Mouse (Mus musculus) heart, embryonic 16.5 days (tissue): ENCODE results near the gene Tnfrsf14. TPM values are rescaled to one million over a fixed set of nuclear protein-coding genes. Genes with fewer than 3 reads are reported as not detected.

Source experiments
- ATAC-seq: fragments of 200-750 bp; cut with Nextera tagmentation; replicated peaks from 2 replicates; pipeline ENCODE4 v1.8.0; 2017; ENCODE audit warnings: moderate number of reproducible peaks; ENCODE audit not compliant: insufficient read depth, low FRiP score; ENCODE audit errors: extremely low read depth
- H3K27ac ChIP-seq: fragments of 300-500 bp; sonication (generic); 2 replicates; pipeline ENCODE4 v1.5.1; 2014; ENCODE audit warnings: mild to moderate bottlenecking, low read length, control low read depth, moderate library complexity
- H3K27me3 ChIP-seq: fragments of 300-500 bp; sonication (generic); 2 replicates; pipeline ENCODE4 v1.6.1; 2014; ENCODE audit warnings: low read length, mixed read lengths; ENCODE audit not compliant: control insufficient read depth, insufficient read depth
- H3K36me3 ChIP-seq: fragments of 300-500 bp; sonication (generic); 2 replicates; pipeline ENCODE4 v1.6.1; 2014; ENCODE audit not compliant: control insufficient read depth, insufficient read depth
- H3K4me1 ChIP-seq: fragments of 300-500 bp; sonication (generic); 2 replicates; pipeline ENCODE4 v1.6.1; 2014; ENCODE audit warnings: low read length, mixed read lengths; ENCODE audit not compliant: control insufficient read depth, insufficient read depth
- H3K4me2 ChIP-seq: fragments of 300-500 bp; sonication (generic); 2 replicates; pipeline ENCODE4 v1.6.1; 2014; ENCODE audit warnings: low read depth, mild to moderate bottlenecking, control low read depth, low read length
- H3K4me3 ChIP-seq: fragments of 300-500 bp; sonication (generic); 2 replicates; pipeline ENCODE4 v1.5.1; 2014; ENCODE audit warnings: mild to moderate bottlenecking, control low read depth, low read length
- H3K9ac ChIP-seq: fragments of 300-500 bp; sonication (generic); 2 replicates; pipeline ENCODE4 v1.6.1; 2014; ENCODE audit warnings: low read length, control low read depth
- H3K9me3 ChIP-seq: fragments of 300-500 bp; sonication (generic); replicated peaks from 2 replicates; pipeline ENCODE4 v1.6.1; 2016; ENCODE audit warnings: low read length; ENCODE audit not compliant: control insufficient read depth
- WGBS: fragments of 180-500 bp; shearing (Covaris S2); extraction: QIAGEN DNeasy Blood & Tissue Kit; methylation state at CpG from one replicate; pipeline ENCODE4 v1.1.7; 2014; 5-methylcytosine and 5-hydroxymethylcytosine counted together
- polyA plus RNA-seq: library from polyadenylated mRNA; unstranded; fragments of >200 nt; fragmentation: Nextera tagmentation; extraction: Ambion mirVana; gene quantifications from 2 replicates; pipeline ENCODE4 v1.2.1, GENCODE M21; 2015

Gene Tnfrsf14
- polyA plus RNA-seq, 1 experiment from 2014 or later: 1.3 TPM

- Histone ChIP-seq H3K36me3 (no peaks in the 10 kb centered on the region), H3K9ac (no peak overlapping the region), H3K27ac (no peak overlapping the region), H3K4me3 (no peak overlapping the region), H3K4me1 (peaks cover 6% of the 10 kb centered on the region), H3K9me3 (no peaks in the 10 kb centered on the region), H3K27me3 (no peaks in the 10 kb centered on the region), H3K4me2 (no peak overlapping the region)
- ATAC-seq: no peak
- 77% methylated on average over 10 of the region's 10 CpGs for WGBS
Measured at GRCm38 (mm10) chr4:154942632-154943322, 14.4 kb upstream of the Tnfrsf14 start.

- no peaks in the 10 kb centered on the region for H3K36me3 ChIP-seq
- H3K9ac ChIP-seq: no peak overlapping the region
- no peaks in the 10 kb centered on the region for H3K9me3 ChIP-seq
- no peak for ATAC-seq
- H3K4me1 ChIP-seq: peaks cover 6% of the 10 kb centered on the region
- H3K4me3 ChIP-seq: no peak overlapping the region
- no peak overlapping the region for H3K27ac ChIP-seq
- no peak overlapping the region for H3K4me2 ChIP-seq
- no peaks in the 10 kb centered on the region for H3K27me3 ChIP-seq
- WGBS: 79% methylated on average over 5 of the region's 5 CpGs
Measured at GRCm38 (mm10) chr4:154941831-154942230, 13.5 kb upstream of the Tnfrsf14 start.

- Histone ChIP-seq H3K4me1 (no peaks in the 10 kb centered on the region), H3K36me3 (no peaks in the 10 kb centered on the region), H3K9ac (no peak overlapping the region), H3K4me3 (no peak overlapping the region), H3K27me3 (no peaks in the 10 kb centered on the region), H3K27ac (no peak overlapping the region), H3K4me2 (no peak overlapping the region), H3K9me3 (no peaks in the 10 kb centered on the region)
- 89% methylated on average over 2 of the region's 2 CpGs for WGBS
- ATAC-seq: no peak
Measured at GRCm38 (mm10) chr4:154940156-154940555, 11.8 kb upstream of the Tnfrsf14 start.

- WGBS: 71% methylated on average over 1 of the region's 1 CpGs
- 0 out of 2 replicates have a peak, but pooled peaks cover 2% of the 10 kb centered on the region for H3K27me3 ChIP-seq
- H3K4me1 ChIP-seq: no peaks in the 10 kb centered on the region
- no peak overlapping the region for H3K4me3 ChIP-seq
- H3K27ac ChIP-seq: no peak overlapping the region
- ATAC-seq: no peak
- no peaks in the 10 kb centered on the region for H3K36me3 ChIP-seq
- no peak overlapping the region for H3K4me2 ChIP-seq
- no peaks in the 10 kb centered on the region for H3K9me3 ChIP-seq
- H3K9ac ChIP-seq: no peak overlapping the region
Measured at GRCm38 (mm10) chr4:154937746-154938145, 9.4 kb upstream of the Tnfrsf14 start.

- Histone ChIP-seq H3K9ac (no peak overlapping the region), H3K4me1 (no peaks in the 10 kb centered on the region), H3K27ac (no peak overlapping the region), H3K27me3 (0 out of 2 replicates have a peak, but pooled peaks cover 2% of the 10 kb centered on the region), H3K4me3 (no peak overlapping the region), H3K36me3 (no peaks in the 10 kb centered on the region), H3K4me2 (no peak overlapping the region), H3K9me3 (no peaks in the 10 kb centered on the region)
- WGBS: 58% methylated on average over 8 of the region's 8 CpGs
- no peak for ATAC-seq
Measured at GRCm38 (mm10) chr4:154936542-154937255, 8.3 kb upstream of the Tnfrsf14 start.

GRCm38 (mm10) chr4:154935788-154936187 is 7.4 kb upstream of the Tnfrsf14 start:
- ATAC-seq: no peak
- Histone ChIP-seq H3K4me3 (no peak overlapping the region), H3K36me3 (no peaks in the 10 kb centered on the region), H3K4me2 (no peak overlapping the region), H3K4me1 (no peaks in the 10 kb centered on the region), H3K27me3 (0 out of 2 replicates have a peak, but pooled peaks cover 2% of the 10 kb centered on the region), H3K9ac (no peak overlapping the region), H3K27ac (no peak overlapping the region), H3K9me3 (no peaks in the 10 kb centered on the region)
- WGBS: 69% methylated on average over 7 of the region's 7 CpGs

GRCm38 (mm10) chr4:154934800-154935199 is 6.4 kb upstream of the Tnfrsf14 start:
- Histone ChIP-seq H3K9me3 (no peaks in the 10 kb centered on the region), H3K36me3 (no peaks in the 10 kb centered on the region), H3K4me3 (no peak overlapping the region), H3K4me1 (no peaks in the 10 kb centered on the region), H3K27me3 (0 out of 2 replicates have a peak, but pooled peaks cover 2% of the 10 kb centered on the region), H3K27ac (no peak overlapping the region), H3K4me2 (no peak overlapping the region), H3K9ac (no peak overlapping the region)
- 81% methylated on average over 2 of the region's 2 CpGs for WGBS
- no peak for ATAC-seq

GRCm38 (mm10) chr4:154933306-154933907 is 5.0 kb upstream of the Tnfrsf14 start:
- WGBS: 41% methylated on average over 13 of the region's 13 CpGs
- Histone ChIP-seq H3K27ac (no peak overlapping the region), H3K9ac (no peak overlapping the region), H3K27me3 (0 out of 2 replicates have a peak, but pooled peaks cover 2% of the 10 kb centered on the region), H3K4me3 (no peak overlapping the region), H3K4me2 (no peak overlapping the region), H3K9me3 (no peaks in the 10 kb centered on the region), H3K36me3 (no peaks in the 10 kb centered on the region), H3K4me1 (peaks cover 2% of the 10 kb centered on the region; the same call in 1 of the 2 replicates)
- no peak for ATAC-seq
